Mouse (Mus musculus): ENCODE measurements around the gene Nbdy.

DNA sequence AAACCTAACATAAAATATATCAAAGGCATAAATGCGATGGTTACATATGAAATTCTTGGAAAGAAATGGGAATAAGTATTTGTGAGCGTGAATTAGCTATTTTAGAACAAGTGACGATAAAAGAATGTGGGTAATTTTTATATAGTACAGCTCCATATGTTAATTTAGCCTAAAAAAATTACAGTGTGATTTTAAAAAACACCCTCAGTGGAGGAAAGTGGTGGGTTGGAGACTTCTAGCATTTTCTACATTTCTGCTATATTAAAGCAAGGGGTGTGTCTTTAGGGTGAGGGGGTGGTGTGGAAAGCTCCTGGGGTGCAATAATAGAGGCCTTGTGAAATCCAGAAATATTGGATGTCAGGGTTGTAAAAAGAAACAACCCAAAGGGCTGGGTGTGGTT is 19.1 kb downstream of the Nbdy start:
- TF ChIP-seq CTCF (IDR thresholded peaks at IDR 0.05; ENCODE audit: borderline replicate concordance, control insufficient read depth, extremely low read depth, insufficient read depth, low read length, poor library complexity), result no peak
- no peak for TF ChIP-seq POLR2A (IDR thresholded peaks at IDR 0.05; ENCODE audit: control insufficient read depth, extremely low read depth, insufficient read depth, low read length, poor library complexity)
